Mouse (Mus musculus) liver, postnatal 0 days (tissue): ENCODE measurements around the gene Ccdc77. TPM values are rescaled to one million over a fixed set of nuclear protein-coding genes. Genes with fewer than 3 reads are reported as not detected.
"Not testable (repeated sequence)": the region's sequence is repeated elsewhere in the genome, so short reads cannot be mapped to it uniquely, and the experiment has no call there.

Source experiments
- ATAC-seq: fragments of 200-750 bp; cut with Nextera tagmentation; 2 replicates; pipeline ENCODE4 v1.8.0; 2017; ENCODE audit warnings: mild to moderate bottlenecking, moderate library complexity
- DNase-seq: peaks from one replicate; pipeline ENCODE4 v3.0.0-alpha.2; 2016
- H3K27ac ChIP-seq: fragments of 300-500 bp; sonication (generic); 2 replicates; pipeline ENCODE4 v1.5.1; 2014; ENCODE audit warnings: antibody characterized with exemption, moderate library complexity, mild to moderate bottlenecking, low read depth
- H3K27me3 ChIP-seq: fragments of 300-500 bp; sonication (generic); 2 replicates; pipeline ENCODE4 v1.6.1; 2014; ENCODE audit warnings: low read length, control low read depth, mixed read lengths; ENCODE audit not compliant: insufficient read depth
- H3K36me3 ChIP-seq: fragments of 300-500 bp; sonication (generic); replicated peaks from 2 replicates; pipeline ENCODE4 v1.6.1; 2014; ENCODE audit warnings: mild to moderate bottlenecking, control low read depth, low read length, moderate library complexity, mixed read lengths; ENCODE audit not compliant: insufficient read depth
- H3K4me1 ChIP-seq: fragments of 300-500 bp; sonication (generic); 2 replicates; pipeline ENCODE4 v1.6.1; 2014; ENCODE audit warnings: antibody characterized with exemption, mild to moderate bottlenecking, control low read depth; ENCODE audit not compliant: insufficient read depth
- H3K4me2 ChIP-seq: fragments of 300-500 bp; sonication (generic); 2 replicates; pipeline ENCODE4 v1.6.1; 2014; ENCODE audit warnings: low read depth, mild to moderate bottlenecking, low read length, moderate library complexity, mixed read lengths
- H3K4me3 ChIP-seq: fragments of 300-500 bp; sonication (generic); 2 replicates; pipeline ENCODE4 v1.5.1; 2014; ENCODE audit warnings: low read depth, low read length
- H3K9ac ChIP-seq: fragments of 300-500 bp; sonication (generic); replicated peaks from 2 replicates; pipeline ENCODE4 v1.6.1; 2014; ENCODE audit warnings: mild to moderate bottlenecking, moderate library complexity
- H3K9me3 ChIP-seq: fragments of 300-500 bp; sonication (generic); 2 replicates; pipeline ENCODE4 v1.6.1; 2016; ENCODE audit warnings: mild to moderate bottlenecking, control low read depth, low read length, mixed read lengths
- CTCF ChIP-seq: sonication (generic); IDR thresholded peaks from 2 replicates; pipeline ENCODE4 v1.5.1; 2016; ENCODE audit warnings: antibody characterized with exemption, low read depth
- EP300 ChIP-seq: IDR thresholded peaks from 2 replicates; pipeline ENCODE4 v1.6.1; 2016; ENCODE audit warnings: antibody characterized with exemption, low read depth, mild to moderate bottlenecking
- WGBS: fragments of 180-500 bp; shearing (Covaris S2); extraction: QIAGEN DNeasy Blood & Tissue Kit; methylation state at CpG from one replicate; pipeline ENCODE4 v1.1.7; 2014; ENCODE audit not compliant: insufficient replicate concordance; 5-methylcytosine and 5-hydroxymethylcytosine counted together
- polyA plus RNA-seq: library from polyadenylated mRNA; unstranded; fragments of >200 nt; fragmentation: Nextera tagmentation; extraction: Ambion mirVana; gene quantifications from 2 replicates; pipeline ENCODE4 v1.2.1, GENCODE M21; 2015

Ccdc77 gene
- polyA plus RNA-seq, 1 experiment from 2014 or later, result 9.2 TPM

DNA sequence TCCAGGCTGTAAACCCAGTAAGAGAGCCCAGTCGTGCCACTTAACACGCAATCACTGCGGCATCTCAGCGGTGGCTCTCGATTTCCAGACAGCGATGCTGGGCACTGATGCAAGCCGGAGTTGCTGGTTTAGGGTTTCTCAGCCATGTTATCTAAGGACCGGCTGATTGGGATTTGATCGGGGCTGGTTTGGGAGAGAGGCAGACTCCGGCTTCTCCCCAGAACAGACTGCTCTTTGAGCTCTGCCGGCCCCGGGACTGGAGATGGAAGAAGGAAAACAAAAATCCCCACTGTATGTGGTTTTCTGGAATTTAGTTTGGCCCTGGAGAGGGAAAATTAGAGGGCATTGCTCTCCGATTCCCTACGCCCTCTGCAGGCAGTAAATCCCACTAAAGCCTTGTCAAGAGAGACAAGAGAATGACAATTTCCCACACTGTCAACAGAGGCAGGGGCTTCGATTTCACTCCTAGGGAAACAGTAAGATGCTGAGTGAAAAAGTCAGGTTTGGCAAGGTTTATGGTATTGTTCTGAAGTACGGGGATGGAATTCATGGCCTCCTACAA lies 61.3 kb downstream of the Ccdc77 start:
- H3K9ac ChIP-seq, result no peak overlapping the region
- 0 out of 2 replicates have a peak, but pooled peaks cover 2% of the 10 kb centered on the region for H3K27me3 ChIP-seq
- ATAC-seq, result no peak
- H3K4me1 ChIP-seq, result no peaks in the 10 kb centered on the region
- no peaks in the 10 kb centered on the region for H3K36me3 ChIP-seq
- no peak overlapping the region for H3K27ac ChIP-seq
- no peak overlapping the region for H3K4me3 ChIP-seq
- peak; percentile 19; the same call in 1 of the 2 replicates for TF ChIP-seq CTCF
- no peak for TF ChIP-seq EP300
- DNase-seq, result no peak
- no peaks in the 10 kb centered on the region for H3K9me3 ChIP-seq
- H3K4me2 ChIP-seq, result no peak overlapping the region
- 25% methylated on average over 16 of the region's 16 CpGs for WGBS

DNA sequence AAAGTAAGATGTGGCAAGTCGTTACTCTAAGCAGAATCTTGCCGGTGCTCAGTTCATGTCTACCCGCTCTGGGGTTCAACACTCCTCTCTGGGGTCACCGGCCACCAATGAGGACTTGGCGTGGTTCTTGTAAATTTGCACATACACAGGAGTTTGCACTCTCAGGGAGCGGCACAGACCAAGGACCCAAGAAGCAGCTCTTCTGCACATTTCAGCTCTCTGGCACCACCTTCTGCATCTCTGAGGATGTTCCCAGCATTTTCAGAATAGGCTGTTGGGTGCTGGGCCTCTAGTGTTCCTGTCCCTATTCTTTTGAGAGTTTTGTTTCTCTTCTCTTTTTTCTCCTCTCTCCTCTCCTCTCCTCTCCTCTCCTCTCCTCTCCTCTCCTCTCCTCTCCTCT lies 63.0 kb downstream of the Ccdc77 start:
- DNase-seq (no peak), ATAC-seq (no peak)
- 29% methylated on average over 6 of the region's 6 CpGs for WGBS
- Histone ChIP-seq H3K4me1 (no peaks in the 10 kb centered on the region), H3K4me2 (no peak overlapping the region), H3K9ac (no peak overlapping the region), H3K27me3 (0 out of 2 replicates have a peak, but pooled peaks cover 2% of the 10 kb centered on the region), H3K9me3 (no peaks in the 10 kb centered on the region), H3K4me3 (no peak overlapping the region), H3K36me3 (no peaks in the 10 kb centered on the region), H3K27ac (no peak overlapping the region)
- no peak for TF ChIP-seq EP300
- TF ChIP-seq CTCF, result peak; percentile 55

DNA sequence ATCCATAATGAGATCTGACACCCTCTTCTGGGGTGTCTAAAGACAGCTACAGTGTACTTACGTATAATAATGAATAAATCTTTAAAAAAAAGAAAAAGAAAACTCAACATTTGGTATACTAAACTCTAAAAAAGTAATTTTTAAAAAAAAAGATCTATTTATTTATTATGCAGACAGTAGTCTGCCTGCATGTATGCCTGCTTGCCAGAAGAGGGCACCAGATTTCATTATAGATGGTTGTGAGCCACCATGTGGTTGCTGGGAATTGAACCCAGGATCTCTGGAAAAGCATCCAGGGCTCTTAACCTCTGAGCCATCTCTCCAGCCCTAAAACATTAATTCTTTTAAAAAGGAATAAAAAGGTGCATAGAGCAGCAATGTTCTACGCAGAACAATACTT lies 67.6 kb downstream of the Ccdc77 start:
- peaks cover 36% of the 10 kb centered on the region for H3K27me3 ChIP-seq
- DNase-seq, H3K9ac ChIP-seq, H3K4me1 ChIP-seq, H3K4me2 ChIP-seq, H3K27ac ChIP-seq, H3K9me3 ChIP-seq, ATAC-seq, H3K4me3 ChIP-seq, H3K36me3 ChIP-seq: not testable (repeated sequence)
- WGBS, result 96% methylated on average over 2 of the region's 2 CpGs
- peak; percentile 25; the same call in 1 of the 2 replicates for TF ChIP-seq CTCF

DNA sequence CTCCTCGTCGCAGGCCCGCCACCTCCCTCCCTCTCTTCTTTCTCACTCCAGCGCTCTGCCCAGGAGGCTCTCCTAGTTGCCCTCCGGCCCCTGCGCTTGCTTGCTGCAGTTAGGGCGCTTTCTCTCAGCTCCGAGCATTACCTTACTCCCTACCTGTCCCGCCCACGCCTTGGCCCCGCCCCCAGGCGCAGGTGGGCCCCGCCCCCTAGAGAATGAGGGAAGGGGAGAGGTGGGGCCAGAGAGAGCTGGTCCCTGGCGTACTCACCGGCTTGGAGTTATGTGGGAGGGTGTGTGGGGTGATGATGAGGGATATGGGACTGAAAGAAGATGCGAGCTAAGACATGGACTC lies 69.4 kb downstream of the Ccdc77 start:
- 2% methylated on average over 16 of the region's 16 CpGs for WGBS
- TF ChIP-seq EP300 (no peak), CTCF (no peak)
- Histone ChIP-seq H3K4me2 (peak overlapping the region; percentile 88), H3K9ac (0 out of 2 replicates have a peak overlapping the region, but pooled peaks have one; percentile 11), H3K36me3 (no peaks in the 10 kb centered on the region), H3K27me3 (peaks cover 38% of the 10 kb centered on the region), H3K4me1 (peaks cover 7% of the 10 kb centered on the region; the same call in 1 of the 2 replicates), H3K4me3 (peak overlapping the region; percentile 51), H3K27ac (no peak overlapping the region), H3K9me3 (no peaks in the 10 kb centered on the region)
- peak; percentile 40 for DNase-seq
- ATAC-seq, result no peak

DNA sequence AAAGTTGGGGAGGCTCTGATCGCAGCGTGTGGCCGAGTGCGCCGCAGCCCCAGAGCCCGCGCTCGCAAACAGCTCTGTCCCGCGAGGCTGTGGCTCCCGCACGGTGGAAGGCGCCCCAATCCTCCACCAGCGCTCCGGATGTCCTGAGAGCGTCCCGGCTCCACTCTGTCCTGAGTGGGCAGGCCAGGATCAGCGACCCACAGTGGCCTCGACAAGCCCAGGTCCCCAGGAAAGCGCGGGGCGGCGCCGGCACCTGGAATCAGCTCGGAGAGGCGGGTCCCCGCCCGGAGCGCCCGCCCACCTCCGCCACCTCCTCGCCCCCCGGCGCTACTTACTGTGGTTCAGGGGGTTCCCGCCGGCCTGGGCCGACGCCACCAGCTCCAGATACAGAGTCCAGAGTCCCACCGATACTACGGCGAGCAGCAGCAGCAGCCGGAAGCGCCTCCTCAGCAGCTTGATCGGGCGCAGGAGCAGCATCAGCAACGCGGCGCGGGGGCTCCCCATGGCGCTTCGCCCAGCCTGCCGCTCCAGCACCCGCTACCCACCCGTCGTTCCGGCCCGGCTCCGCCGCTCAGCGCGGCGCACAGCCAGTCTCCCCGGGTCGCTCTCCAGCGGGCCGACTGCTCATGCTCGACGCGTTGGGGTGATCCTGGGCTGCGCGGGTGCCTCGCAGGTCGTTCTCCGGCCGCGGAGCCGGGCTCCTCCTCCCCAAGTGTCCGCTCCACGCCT lies 70.0 kb downstream of the Ccdc77 start, which contains the start of the genes D330020A13Rik and B4galnt3:
Gene D330020A13Rik (plus strand): TSS at position 309 of the 729 bp plus-strand sequence.
Gene B4galnt3 (minus strand): TSS at position 504 of the 729 bp plus-strand sequence.
- DNase-seq (peak; percentile 29), ATAC-seq (peak; percentile 17; the same call in 1 of the 2 replicates)
- 0 out of 2 replicates have a peak within 1 kb of the TSS, but pooled peaks have one; percentile 11 for H3K9ac ChIP-seq
- H3K4me2 ChIP-seq, result peak within 1 kb of the TSS; percentile 88
- H3K9me3 ChIP-seq, result no peaks in the 10 kb centered on the region
- no peaks in the 10 kb centered on the region for H3K36me3 ChIP-seq
- WGBS, result 7% methylated on average over 52 of the region's 79 CpGs
- peaks cover 38% of the 10 kb centered on the region for H3K27me3 ChIP-seq
- no peak within 1 kb of the TSS for H3K27ac ChIP-seq
- TF ChIP-seq CTCF, result no peak
- TF ChIP-seq EP300, result no peak
- peaks cover 7% of the 10 kb centered on the region; the same call in 1 of the 2 replicates for H3K4me1 ChIP-seq
- peak within 1 kb of the TSS; percentile 51 for H3K4me3 ChIP-seq

DNA sequence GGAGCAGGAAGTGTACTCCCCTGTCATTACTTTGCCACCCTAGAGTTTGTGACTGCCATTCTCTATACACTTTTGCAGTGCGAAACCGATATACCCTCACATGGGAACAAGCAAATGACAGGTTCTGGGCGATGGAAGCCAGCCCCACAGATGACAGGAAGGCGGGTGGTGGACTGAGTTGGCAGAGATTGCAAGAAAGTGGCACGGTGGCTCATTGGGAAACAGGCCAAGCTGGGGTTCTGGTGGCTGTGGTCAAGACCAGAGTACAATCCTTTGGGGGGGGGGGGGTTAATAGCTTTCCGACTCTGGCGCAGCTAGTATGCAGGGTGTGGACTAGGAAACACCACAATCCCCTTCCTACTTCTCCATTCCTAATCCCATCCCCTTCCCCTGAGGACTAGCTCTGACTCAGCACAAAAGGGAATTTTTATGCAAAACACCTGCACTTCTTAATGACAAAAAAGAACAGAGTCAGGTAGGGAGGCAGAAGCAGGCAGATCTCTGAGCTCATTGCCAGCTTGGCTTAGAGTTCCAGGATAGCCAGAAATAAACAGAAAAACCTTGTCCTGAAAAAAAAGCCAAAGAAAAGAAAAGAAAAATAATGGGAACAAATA lies 72.7 kb downstream of the Ccdc77 start:
- 75% methylated on average over 7 of the region's 7 CpGs for WGBS
- DNase-seq (no peak), ATAC-seq (no peak)
- Histone ChIP-seq H3K9me3 (no peaks in the 10 kb centered on the region), H3K9ac (no peak overlapping the region), H3K4me3 (no peak overlapping the region), H3K36me3 (no peaks in the 10 kb centered on the region), H3K4me1 (peaks cover 7% of the 10 kb centered on the region; the same call in 1 of the 2 replicates), H3K27me3 (peaks cover 36% of the 10 kb centered on the region), H3K4me2 (no peak overlapping the region), H3K27ac (no peak overlapping the region)
- TF ChIP-seq EP300, result no peak
